Mouse (Mus musculus) MEL (cell line): ENCODE data around the gene Depdc7. TPM values are rescaled to one million over a fixed set of nuclear protein-coding genes. Genes with fewer than 3 reads are reported as not detected.
A peak's percentile ranks its signal among the peaks of the same experiment; 100 is the strongest.

Source experiments
- DNase-seq: peaks from one replicate; pipeline ENCODE4 v3.0.0; 2011; ENCODE audit warnings: low read depth, low spot score
- H3K27ac ChIP-seq: 2 replicates; pipeline ENCODE4 v1.5.1; 2012; ENCODE audit warnings: low read depth, mild to moderate bottlenecking, control low read depth, low read length, moderate library complexity; ENCODE audit not compliant: control insufficient read depth
- H3K27me3 ChIP-seq, 2 experiments: fragments of 150-350 bp in 1 of 2; sonication (generic) in 1 of 2; 2 replicates each; pipeline ENCODE4 v1.6.1; 2012; ENCODE audit warnings: low read length in 2 of 2, mild to moderate bottlenecking in 2 of 2, improper control_type of control experiment in 1 of 2, moderate library complexity in 1 of 2; ENCODE audit not compliant: insufficient read depth in 2 of 2, control insufficient read depth in 1 of 2
- H3K36me3 ChIP-seq, 2 experiments: 2 replicates each; pipeline ENCODE4 v1.6.1; 2012 to 2014; ENCODE audit warnings: low read length in 2 of 2, improper control_type of control experiment in 1 of 2, inconsistent platforms in 1 of 2, mild to moderate bottlenecking in 1 of 2; ENCODE audit not compliant: insufficient read depth in 2 of 2, control insufficient read depth in 1 of 2
- H3K4me1 ChIP-seq, 2 experiments: fragments of 150-350 bp in 1 of 2; sonication (generic) in 1 of 2; 2 replicates each; pipeline ENCODE4 v1.6.1; 2012; ENCODE audit warnings: low read length in 2 of 2, improper control_type of control experiment in 1 of 2, mild to moderate bottlenecking in 1 of 2; ENCODE audit not compliant: insufficient read depth in 2 of 2, control insufficient read depth in 1 of 2
- H3K4me3 ChIP-seq, 2 experiments: fragments of 150-350 bp in 1 of 2; sonication (generic) in 1 of 2; 2 replicates each; pipeline ENCODE4 v1.5.1; 2012; ENCODE audit warnings: low read depth in 2 of 2, low read length in 2 of 2, mild to moderate bottlenecking in 2 of 2, moderate library complexity in 2 of 2, control low read depth in 1 of 2, improper control_type of control experiment in 1 of 2; ENCODE audit not compliant: control insufficient read depth in 1 of 2, insufficient read depth in 1 of 2
- H3K79me2 ChIP-seq: 2 replicates; pipeline ENCODE4 v1.6.1; 2012; ENCODE audit warnings: mild to moderate bottlenecking, low read length, moderate library complexity; ENCODE audit not compliant: control insufficient read depth, poor library complexity, insufficient read depth
- H3K9ac ChIP-seq: 2 replicates; pipeline ENCODE4 v1.6.1; 2012; ENCODE audit warnings: low read depth, mild to moderate bottlenecking, control low read depth, low read length, moderate library complexity; ENCODE audit not compliant: control insufficient read depth, poor library complexity, severe bottlenecking
- H3K9me3 ChIP-seq: fragments of 150-350 bp; sonication (generic); replicated peaks from 2 replicates; pipeline ENCODE4 v1.6.1; 2012; ENCODE audit warnings: mild to moderate bottlenecking, low read length, improper control_type of control experiment, moderate library complexity; ENCODE audit not compliant: insufficient read depth
- BHLHE40 ChIP-seq: IDR thresholded peaks from 2 replicates; pipeline ENCODE4 v1.6.1; 2012; ENCODE audit warnings: low read depth, mild to moderate bottlenecking, inconsistent platforms, low read length, improper control_type of control experiment, borderline replicate concordance
- CHD1 ChIP-seq: IDR thresholded peaks from 2 replicates; pipeline ENCODE4 v1.6.1; 2012; ENCODE audit warnings: low read depth, mild to moderate bottlenecking, inconsistent platforms, low read length, improper control_type of control experiment
- CHD2 ChIP-seq: IDR thresholded peaks from 2 replicates; pipeline ENCODE4 v1.6.1; 2011; ENCODE audit warnings: low read length, improper control_type of control experiment
- CTCF ChIP-seq, 3 experiments: IDR thresholded peaks in 2 of 3; conservative IDR thresholded peaks in 1 of 3; 2 replicates each; pipeline ENCODE4 v1.5.1; 2011 to 2012; ENCODE audit warnings: low read length in 3 of 3, low read depth in 2 of 3, mild to moderate bottlenecking in 2 of 3, improper control_type of control experiment in 1 of 3, inconsistent platforms in 1 of 3, mixed read lengths in 1 of 3, moderate library complexity in 1 of 3; ENCODE audit not compliant: control insufficient read depth in 1 of 3, insufficient read depth in 1 of 3, poor library complexity in 1 of 3, severe bottlenecking in 1 of 3
- E2F4 ChIP-seq: IDR thresholded peaks from 2 replicates; pipeline ENCODE4 v1.6.1; 2011; ENCODE audit warnings: low read depth, low read length, improper control_type of control experiment, borderline replicate concordance
- GABPA ChIP-seq: IDR thresholded peaks from 2 replicates; pipeline ENCODE4 v1.6.1; 2012; ENCODE audit warnings: low read depth, mild to moderate bottlenecking, inconsistent platforms, low read length, improper control_type of control experiment, moderate library complexity
- HCFC1 ChIP-seq: IDR thresholded peaks from 2 replicates; pipeline ENCODE4 v1.6.1; 2012; ENCODE audit warnings: low read depth, mild to moderate bottlenecking, inconsistent platforms, low read length, improper control_type of control experiment, moderate library complexity
- MXI1 ChIP-seq: IDR thresholded peaks from 2 replicates; pipeline ENCODE4 v1.6.1; 2011; ENCODE audit warnings: mild to moderate bottlenecking, low read depth, low read length, improper control_type of control experiment
- MYB ChIP-seq: IDR thresholded peaks from 2 replicates; pipeline ENCODE4 v1.6.1; 2011; ENCODE audit warnings: mild to moderate bottlenecking, low read depth, low read length, improper control_type of control experiment
- MYC ChIP-seq: IDR thresholded peaks from 2 replicates; pipeline ENCODE4 v1.6.1; 2011; ENCODE audit warnings: low read depth, mild to moderate bottlenecking, low read length, improper control_type of control experiment, moderate library complexity
- NELFE ChIP-seq: IDR thresholded peaks from 2 replicates; pipeline ENCODE4 v1.6.1; 2011; ENCODE audit warnings: low read depth, low read length, improper control_type of control experiment
- POLR2AphosphoS5 ChIP-seq: IDR thresholded peaks from 2 replicates; pipeline ENCODE4 v1.6.1; 2012; ENCODE audit warnings: low read depth, borderline replicate concordance, mild to moderate bottlenecking, inconsistent platforms, low read length, moderate library complexity, mixed read lengths
- RAD21 ChIP-seq: IDR thresholded peaks from 2 replicates; pipeline ENCODE4 v1.6.1; 2011; ENCODE audit warnings: mild to moderate bottlenecking, low read depth, low read length, improper control_type of control experiment
- SIN3A ChIP-seq: IDR thresholded peaks from 2 replicates; pipeline ENCODE4 v1.6.1; 2012; ENCODE audit warnings: low read length, improper control_type of control experiment, inconsistent platforms
- SMC3 ChIP-seq: IDR thresholded peaks from 2 replicates; pipeline ENCODE4 v1.6.1; 2011; ENCODE audit warnings: low read depth, low read length, improper control_type of control experiment
- TBP ChIP-seq: IDR thresholded peaks from 2 replicates; pipeline ENCODE4 v1.8.0; 2011; ENCODE audit warnings: low read depth, low read length, improper control_type of control experiment
- UBTF ChIP-seq: IDR thresholded peaks from 2 replicates; pipeline ENCODE4 v1.6.1; 2012; ENCODE audit warnings: low read depth, mild to moderate bottlenecking, inconsistent platforms, low read length, improper control_type of control experiment, moderate library complexity, borderline replicate concordance; ENCODE audit not compliant: insufficient read depth
- USF1 ChIP-seq: IDR thresholded peaks from 2 replicates; pipeline ENCODE4 v1.6.1; 2014; ENCODE audit warnings: low read depth, mild to moderate bottlenecking, inconsistent platforms, low read length, improper control_type of control experiment, moderate library complexity
- USF2 ChIP-seq, 2 experiments: IDR thresholded peaks; 2 replicates each; pipeline ENCODE4 v1.6.1; 2011 to 2012; ENCODE audit warnings: improper control_type of control experiment in 2 of 2, low read length in 2 of 2, borderline replicate concordance in 1 of 2, inconsistent platforms in 1 of 2, low read depth in 1 of 2, mild to moderate bottlenecking in 1 of 2; ENCODE audit not compliant: insufficient read depth in 1 of 2
- ZC3H11A ChIP-seq: IDR thresholded peaks from 2 replicates; pipeline ENCODE4 v1.6.1; 2012; ENCODE audit warnings: low read depth, mild to moderate bottlenecking, inconsistent platforms, low read length, improper control_type of control experiment
- polyA plus RNA-seq, 2 experiments: library from polyadenylated mRNA; stranded (reverse) in 1 of 2; unstranded in 1 of 2; fragments of >175 nt in 1 of 2; fragments of >200 nt in 1 of 2; gene quantifications; 2 replicates each; pipeline versions ENCODE4 v1.2.1 to v1.2.4; 2012; ENCODE audit warnings: low replicate concordance in 2 of 2, low read depth in 1 of 2; ENCODE audit not compliant: insufficient read length in 2 of 2, insufficient read depth in 1 of 2, missing spikeins in 1 of 2
- total RNA-seq: library from RNA; depleted of rRNA; stranded (reverse); fragments of 300-350 nt; gene quantifications from 2 replicates; pipeline ENCODE4 v1.2.3, GENCODE M21; 2012

Gene Depdc7
- total and polyA plus RNA-seq, 3 experiments: 7.1 to 8.6 TPM; not detected in 1

- H3K9ac ChIP-seq: no peak overlapping the region
- H3K9me3 ChIP-seq: no peaks in the 10 kb centered on the region
- H3K4me3 ChIP-seq: no peak overlapping the region
- H3K27me3 ChIP-seq: no peaks in the 10 kb centered on the region
- peaks cover 4 to 11% of the 10 kb centered on the region in 2 experiments; a peak in 2 of 4 replicates for H3K4me1 ChIP-seq
- peak overlapping the region; percentile 54 for H3K27ac ChIP-seq
- peak; percentile 88 for DNase-seq
- H3K79me2 ChIP-seq: no peaks in the 10 kb centered on the region
- TF ChIP-seq MYC: no peak
- no peak for TF ChIP-seq MYB
- no peak for TF ChIP-seq SIN3A
- no peak for TF ChIP-seq CHD2
- no peak for TF ChIP-seq BHLHE40
- H3K36me3 ChIP-seq: peaks cover 0 to 3% of the 10 kb centered on the region in 2 experiments; a peak in 2 of 4 replicates
These were observed 55.4 kb downstream of the Depdc7 start for GRCm38 (mm10) chr2:104687261-104687660.

- no peak overlapping the region for H3K27ac ChIP-seq
- H3K27me3 ChIP-seq: no peaks in the 10 kb centered on the region
- H3K4me3 ChIP-seq: no peak overlapping the region
- peaks cover 0 to 3% of the 10 kb centered on the region in 2 experiments; a peak in 2 of 4 replicates for H3K36me3 ChIP-seq
- DNase-seq: peak; percentile 85
- TF ChIP-seq SMC3 (peak; percentile 83), RAD21 (peak; percentile 81), CHD1 (no peak), ZC3H11A (peak; percentile 78), MXI1 (no peak), CTCF (IDR thresholded peaks at IDR 0.05 in 2 of 3, conservative IDR thresholded peaks at IDR 0.05 in 1 of 3; ENCODE audit: control insufficient read depth in 1 of 3, insufficient read depth in 1 of 3, low read depth in 2 of 3, low read length in 3 of 3, poor library complexity in 1 of 3, severe bottlenecking in 1 of 3) (peak; percentile 82 to 91 (median 86))
- no peaks in the 10 kb centered on the region for H3K9me3 ChIP-seq
- H3K4me1 ChIP-seq: peaks cover 4 to 10% of the 10 kb centered on the region in 2 experiments; a peak in 2 of 4 replicates
- no peaks in the 10 kb centered on the region for H3K79me2 ChIP-seq
- no peak overlapping the region for H3K9ac ChIP-seq
These were observed 57.3 kb downstream of the Depdc7 start for GRCm38 (mm10) chr2:104685418-104685817.

GRCm38 (mm10) chr2:104684771-104685170 is 57.9 kb downstream of the Depdc7 start:
- Histone ChIP-seq H3K27me3 (no peaks in the 10 kb centered on the region), H3K36me3 (peaks cover 0 to 3% of the 10 kb centered on the region in 2 experiments; a peak in 2 of 4 replicates), H3K9ac (no peak overlapping the region), H3K27ac (no peak overlapping the region), H3K9me3 (no peaks in the 10 kb centered on the region), H3K4me3 (no peak overlapping the region), H3K4me1 (peaks cover 4 to 7% of the 10 kb centered on the region in 2 experiments; a peak in 2 of 4 replicates), H3K79me2 (no peaks in the 10 kb centered on the region)
- DNase-seq: no peak
- TF ChIP-seq HCFC1: no peak
- no peak for TF ChIP-seq NELFE
- no peak for TF ChIP-seq SMC3
- TF ChIP-seq TBP: no peak
- no peak for TF ChIP-seq POLR2AphosphoS5
- TF ChIP-seq E2F4: no peak
- no peak for TF ChIP-seq UBTF
- TF ChIP-seq USF1: no peak
- TF ChIP-seq GABPA: no peak
- no peak for TF ChIP-seq USF2 (IDR thresholded peaks at IDR 0.05; ENCODE audit: borderline replicate concordance in 1 of 2, insufficient read depth in 1 of 2, low read depth in 1 of 2, low read length in 2 of 2)
